Mouse (Mus musculus) midbrain, embryonic 14.5 days (tissue): Measurements from ENCODE around the gene Dmd. TPM values are rescaled to one million over a fixed set of nuclear protein-coding genes. Genes with fewer than 3 reads are reported as not detected.
A peak's percentile ranks its signal among the peaks of the same experiment; 100 is the strongest.

Experiments
- ATAC-seq: fragments of 200-750 bp; cut with Nextera tagmentation; 2 replicates; pipeline ENCODE4 v1.8.0; 2017; ENCODE audit warnings: moderate number of reproducible peaks, moderate library complexity; ENCODE audit not compliant: low FRiP score, low TSS enrichment
- DNase-seq: peaks from one replicate; pipeline ENCODE4 v3.0.0-alpha.2; 2015
- H3K27ac ChIP-seq: fragments of 300-500 bp; sonication (generic); replicated peaks from 2 replicates; pipeline ENCODE4 v1.5.1; 2014; ENCODE audit warnings: mild to moderate bottlenecking, low read depth, low read length, moderate library complexity
- H3K27me3 ChIP-seq: fragments of 300-500 bp; sonication (generic); 2 replicates; pipeline ENCODE4 v1.6.1; 2014; ENCODE audit warnings: low read length, control low read depth, mixed read lengths; ENCODE audit not compliant: control insufficient read depth, insufficient read depth
- H3K36me3 ChIP-seq: fragments of 300-500 bp; sonication (generic); 2 replicates; pipeline ENCODE4 v1.6.1; 2014; ENCODE audit warnings: low read length, control low read depth; ENCODE audit not compliant: control insufficient read depth, insufficient read depth
- H3K4me1 ChIP-seq: fragments of 300-500 bp; sonication (generic); 2 replicates; pipeline ENCODE4 v1.6.1; 2014; ENCODE audit warnings: mild to moderate bottlenecking, antibody characterized with exemption, low read length, control low read depth; ENCODE audit not compliant: control insufficient read depth, insufficient read depth
- H3K4me2 ChIP-seq: fragments of 300-500 bp; sonication (generic); 2 replicates; pipeline ENCODE4 v1.6.1; 2014; ENCODE audit warnings: mild to moderate bottlenecking, low read length, moderate library complexity
- H3K4me3 ChIP-seq: fragments of 300-500 bp; sonication (generic); replicated peaks from 2 replicates; pipeline ENCODE4 v1.5.1; 2014; ENCODE audit warnings: low read depth, low read length
- H3K9ac ChIP-seq: fragments of 300-500 bp; sonication (generic); replicated peaks from 2 replicates; pipeline ENCODE4 v1.6.1; 2014; ENCODE audit warnings: mild to moderate bottlenecking, low read length, moderate library complexity
- H3K9me3 ChIP-seq: fragments of 300-500 bp; sonication (generic); 2 replicates; pipeline ENCODE4 v1.6.1; 2016; ENCODE audit warnings: low read length, control low read depth, mixed read lengths; ENCODE audit not compliant: control insufficient read depth
- WGBS: fragments of 180-500 bp; shearing (Covaris S2); extraction: QIAGEN DNeasy Blood & Tissue Kit; methylation state at CpG from one replicate; pipeline ENCODE4 v1.1.7; 2014; 5-methylcytosine and 5-hydroxymethylcytosine counted together
- polyA plus RNA-seq: library from polyadenylated mRNA; unstranded; fragments of >200 nt; fragmentation: Nextera tagmentation; extraction: Ambion mirVana; gene quantifications from 2 replicates; pipeline ENCODE4 v1.2.1, GENCODE M21; 2014

Dmd gene
- polyA plus RNA-seq, result 25.7 and 29.0 TPM in 2 replicates

DNA sequence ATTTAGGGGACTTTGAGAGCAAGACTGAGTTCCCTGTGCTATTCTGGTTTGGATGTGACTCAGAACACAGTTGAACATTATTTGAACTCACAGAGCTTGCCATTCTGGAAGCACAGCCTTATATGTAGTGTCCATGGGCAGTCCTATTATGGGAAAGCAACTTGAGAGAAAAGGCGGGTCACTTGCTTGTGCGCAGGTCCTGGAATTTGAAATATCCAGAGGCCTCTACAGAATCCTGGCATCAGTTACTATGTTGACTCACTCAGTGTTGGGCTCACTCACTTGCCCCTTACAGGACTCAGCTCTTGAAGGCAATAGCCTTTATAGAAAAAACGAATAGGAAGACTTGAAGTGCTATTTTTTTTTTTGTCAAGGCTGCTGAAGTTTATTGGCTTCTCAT, at the start of gene Dmd:
TSS of gene Dmd (plus strand) at position 241 of the 400 bp plus-strand sequence.
- no peak within 1 kb of the TSS for H3K4me2 ChIP-seq
- no peak within 1 kb of the TSS for H3K4me3 ChIP-seq
- DNase-seq, result no peak
- no peaks in the 10 kb centered on the region for H3K27me3 ChIP-seq
- no peaks in the 10 kb centered on the region for H3K4me1 ChIP-seq
- no peak for ATAC-seq
- no peaks in the 10 kb centered on the region for H3K36me3 ChIP-seq
- H3K27ac ChIP-seq, result no peak within 1 kb of the TSS
- WGBS, result 68% methylated on average over 3 of the region's 3 CpGs
- H3K9me3 ChIP-seq, result no peaks in the 10 kb centered on the region
- no peak within 1 kb of the TSS for H3K9ac ChIP-seq

DNA sequence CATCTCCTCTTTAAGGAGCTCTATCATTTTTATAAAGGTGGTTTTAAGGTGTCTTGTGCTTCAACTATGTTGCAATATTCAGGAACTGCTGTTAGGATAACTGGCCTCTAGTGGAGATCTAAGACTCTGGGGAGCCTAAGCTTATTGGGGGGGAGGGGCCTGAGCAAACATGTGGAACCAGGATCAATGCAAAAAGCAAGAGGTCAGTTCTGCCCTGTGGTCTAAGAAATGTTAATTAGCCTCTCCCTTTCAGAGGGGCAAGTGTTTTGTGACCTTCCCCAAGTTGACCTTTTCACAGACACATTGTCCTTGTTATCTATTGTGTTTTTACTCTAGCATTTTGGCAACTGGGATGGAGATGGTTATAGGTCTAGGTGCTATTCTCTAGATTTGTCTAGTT, 47.2 kb upstream of the Dmd start:
- no peaks in the 10 kb centered on the region for H3K36me3 ChIP-seq
- no peaks in the 10 kb centered on the region for H3K9me3 ChIP-seq
- H3K27me3 ChIP-seq, result no peaks in the 10 kb centered on the region
- ATAC-seq (no peak), DNase-seq (no peak)
- no peak overlapping the region for H3K4me3 ChIP-seq
- no peak overlapping the region for H3K27ac ChIP-seq
- no peaks in the 10 kb centered on the region for H3K4me1 ChIP-seq
- H3K4me2 ChIP-seq, result no peak overlapping the region
- H3K9ac ChIP-seq, result no peak overlapping the region

DNA sequence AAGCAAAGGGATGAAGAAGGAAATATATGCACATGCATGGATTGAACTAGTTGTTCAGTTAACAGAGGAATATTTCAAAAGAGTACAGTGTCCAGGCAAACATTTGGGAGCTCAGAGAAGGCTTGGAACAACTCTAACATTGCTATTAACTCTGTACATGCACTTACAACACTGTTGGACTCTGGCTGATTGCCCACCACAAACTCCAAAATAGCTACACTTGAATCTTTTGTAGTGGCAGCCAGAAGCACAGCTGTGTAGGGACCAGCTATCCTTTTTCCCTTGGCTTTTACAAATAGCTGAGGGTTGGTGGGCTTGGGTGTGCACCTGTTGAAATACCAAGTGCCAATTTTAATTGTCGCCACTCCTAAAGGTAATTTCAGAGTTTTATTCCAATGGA, 39.0 kb downstream of the Dmd start:
- Histone ChIP-seq H3K4me3 (no peak overlapping the region), H3K4me2 (no peak overlapping the region), H3K4me1 (no peaks in the 10 kb centered on the region), H3K9ac (no peak overlapping the region), H3K27me3 (no peaks in the 10 kb centered on the region), H3K36me3 (no peaks in the 10 kb centered on the region), H3K9me3 (no peaks in the 10 kb centered on the region), H3K27ac (no peak overlapping the region)
- DNase-seq, result no peak
- WGBS, result 95% methylated on average over 1 of the region's 1 CpGs
- no peak for ATAC-seq

DNA sequence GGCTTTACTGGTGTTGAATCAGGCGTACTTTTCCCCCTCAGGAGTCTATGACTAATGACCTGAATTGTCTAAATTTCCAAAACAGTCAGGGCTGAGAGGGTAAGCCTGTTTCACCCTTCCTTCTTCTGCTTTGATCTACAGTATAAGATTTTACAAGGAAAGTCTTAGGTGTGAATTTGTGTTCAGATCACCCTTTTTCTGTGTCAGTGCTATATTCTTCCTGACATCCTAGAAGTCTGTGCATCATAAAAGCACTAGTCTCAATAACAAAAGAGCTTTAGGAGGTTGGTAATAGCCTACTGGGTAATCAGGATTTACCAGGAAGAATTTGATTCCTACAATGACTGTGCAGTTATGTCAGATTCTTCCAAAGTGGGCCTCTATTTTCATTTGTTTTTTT, 101.5 kb downstream of the Dmd start:
- no peaks in the 10 kb centered on the region for H3K9me3 ChIP-seq
- DNase-seq (no peak), ATAC-seq (no peak)
- no peak overlapping the region for H3K4me3 ChIP-seq
- no peaks in the 10 kb centered on the region for H3K27me3 ChIP-seq
- no peak overlapping the region for H3K27ac ChIP-seq
- WGBS, result 37% methylated on average over 1 of the region's 1 CpGs
- no peaks in the 10 kb centered on the region for H3K4me1 ChIP-seq
- H3K4me2 ChIP-seq, result no peak overlapping the region
- no peaks in the 10 kb centered on the region for H3K36me3 ChIP-seq
- H3K9ac ChIP-seq, result no peak overlapping the region

DNA sequence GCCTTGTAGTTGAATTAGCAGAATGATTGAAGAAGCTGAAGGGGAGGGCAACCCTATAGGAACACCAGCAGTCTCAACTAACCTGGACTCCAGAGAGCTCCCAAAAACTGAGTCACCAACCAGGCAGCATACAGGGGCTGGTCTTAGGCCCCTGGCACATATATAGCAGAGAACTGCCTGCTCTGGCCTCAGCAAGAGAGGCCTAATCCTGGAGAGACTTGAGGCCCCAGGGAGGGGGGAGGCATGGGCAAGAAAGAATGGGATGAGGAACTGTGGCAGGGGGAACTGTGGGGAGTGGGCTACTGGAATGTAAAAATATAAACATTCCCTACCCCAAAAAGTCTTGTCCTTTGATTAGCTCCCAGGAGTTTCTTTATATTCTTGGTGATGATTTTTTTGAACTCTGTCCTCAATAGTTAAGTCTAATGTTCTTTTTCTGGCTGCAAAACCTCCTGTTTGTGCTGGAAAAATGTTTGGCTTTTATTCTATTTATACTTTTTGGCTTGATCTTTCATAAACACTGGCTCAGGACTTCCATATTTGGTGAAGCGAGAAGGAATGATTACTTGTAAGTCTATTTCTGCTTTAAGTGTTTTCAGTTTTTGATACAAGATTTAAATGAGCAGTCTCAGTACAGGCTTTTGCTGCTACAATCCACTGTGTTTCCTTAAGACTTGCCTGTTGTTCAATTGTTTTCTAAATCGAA, 167.7 kb downstream of the Dmd start:
- Histone ChIP-seq H3K9me3 (no peaks in the 10 kb centered on the region), H3K36me3 (no peaks in the 10 kb centered on the region), H3K4me1 (no peaks in the 10 kb centered on the region), H3K27me3 (no peaks in the 10 kb centered on the region), H3K9ac (no peak overlapping the region), H3K4me2 (no peak overlapping the region), H3K27ac (no peak overlapping the region), H3K4me3 (no peak overlapping the region)
- WGBS, result 65% methylated on average over 2 of the region's 2 CpGs
- no peak for DNase-seq
- ATAC-seq, result no peak

DNA sequence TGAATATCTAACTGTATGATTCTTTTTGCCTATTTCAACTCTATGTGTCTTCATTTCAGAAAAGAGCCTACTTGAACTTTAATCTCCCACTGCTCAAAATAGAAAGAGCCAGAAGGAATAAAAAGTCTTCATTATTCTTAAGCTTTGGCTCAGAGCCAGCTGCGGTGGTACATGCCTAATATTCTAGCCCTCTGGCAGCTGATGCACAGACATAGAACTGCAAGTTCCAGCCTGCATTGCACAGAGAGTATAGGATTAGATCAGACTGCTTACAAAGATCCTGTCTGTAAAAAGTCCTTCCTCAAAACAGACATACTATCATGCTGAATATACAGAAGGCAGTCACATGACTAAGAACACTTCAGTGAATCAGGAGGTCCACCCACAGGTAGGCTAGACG, 168.5 kb downstream of the Dmd start:
- no peak overlapping the region for H3K27ac ChIP-seq
- no peak for ATAC-seq
- no peaks in the 10 kb centered on the region for H3K36me3 ChIP-seq

DNA sequence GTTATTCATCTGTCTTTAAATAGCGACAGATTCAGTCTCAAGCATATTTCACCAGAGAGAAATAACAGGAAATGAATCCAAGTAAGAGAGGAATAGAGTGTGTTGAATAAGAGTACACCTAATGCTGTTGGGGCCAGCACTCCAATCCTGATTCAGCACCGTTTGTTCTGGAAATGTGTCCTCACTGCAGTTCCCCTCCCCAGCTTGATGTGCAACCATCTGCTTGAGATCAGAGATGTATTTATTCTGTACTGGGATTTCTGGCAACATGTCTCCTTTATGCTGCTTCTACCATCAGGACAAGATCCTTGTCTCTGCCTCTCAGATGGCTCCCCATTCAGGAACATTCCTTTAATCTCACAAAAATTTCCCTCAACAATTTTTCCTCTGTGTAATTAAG, 271.9 kb downstream of the Dmd start:
- no peaks in the 10 kb centered on the region for H3K4me1 ChIP-seq
- no peak overlapping the region for H3K4me2 ChIP-seq
- no peak overlapping the region for H3K4me3 ChIP-seq
- H3K9ac ChIP-seq, result no peak overlapping the region
- WGBS, result 71% methylated on average over 2 of the region's 2 CpGs
- no peak overlapping the region for H3K27ac ChIP-seq
- H3K36me3 ChIP-seq, result no peaks in the 10 kb centered on the region
- ATAC-seq, result no peak
- no peaks in the 10 kb centered on the region for H3K9me3 ChIP-seq
- DNase-seq, result no peak
- no peaks in the 10 kb centered on the region for H3K27me3 ChIP-seq

More for the DNA sequence above, 168.5 kb downstream of the Dmd start:
- WGBS, result 60% methylated on average over 2 of the region's 2 CpGs
- DNase-seq, result peak; percentile 68
- Histone ChIP-seq H3K9me3 (no peaks in the 10 kb centered on the region), H3K4me3 (no peak overlapping the region), H3K4me1 (no peaks in the 10 kb centered on the region), H3K4me2 (no peak overlapping the region), H3K27me3 (no peaks in the 10 kb centered on the region), H3K9ac (no peak overlapping the region)

DNA sequence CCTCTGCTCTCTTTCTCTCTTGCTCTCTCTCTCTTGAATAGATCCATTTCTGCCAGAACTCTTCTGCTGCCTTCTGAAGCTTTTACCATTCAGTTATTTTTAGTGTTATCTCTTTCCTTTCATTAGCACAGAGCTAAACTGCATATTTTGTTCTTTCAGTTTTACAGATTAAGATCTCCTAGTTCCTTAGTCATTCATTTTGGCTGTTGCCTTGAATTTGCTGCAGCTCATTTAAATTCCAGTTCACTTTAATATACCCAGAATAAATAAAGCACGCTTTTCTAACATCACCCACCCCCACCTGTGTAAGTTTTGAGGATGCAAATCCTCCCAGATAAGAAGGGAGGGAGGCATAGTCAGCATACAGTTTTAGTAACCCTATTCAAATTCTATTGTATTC, 272.4 kb downstream of the Dmd start:
- Histone ChIP-seq H3K27me3 (no peaks in the 10 kb centered on the region), H3K4me3 (no peak overlapping the region), H3K4me1 (no peaks in the 10 kb centered on the region), H3K36me3 (no peaks in the 10 kb centered on the region), H3K9ac (no peak overlapping the region), H3K4me2 (no peak overlapping the region), H3K9me3 (no peaks in the 10 kb centered on the region), H3K27ac (no peak overlapping the region)
- DNase-seq (no peak), ATAC-seq (no peak)
- WGBS, result 36% methylated on average over 1 of the region's 1 CpGs

DNA sequence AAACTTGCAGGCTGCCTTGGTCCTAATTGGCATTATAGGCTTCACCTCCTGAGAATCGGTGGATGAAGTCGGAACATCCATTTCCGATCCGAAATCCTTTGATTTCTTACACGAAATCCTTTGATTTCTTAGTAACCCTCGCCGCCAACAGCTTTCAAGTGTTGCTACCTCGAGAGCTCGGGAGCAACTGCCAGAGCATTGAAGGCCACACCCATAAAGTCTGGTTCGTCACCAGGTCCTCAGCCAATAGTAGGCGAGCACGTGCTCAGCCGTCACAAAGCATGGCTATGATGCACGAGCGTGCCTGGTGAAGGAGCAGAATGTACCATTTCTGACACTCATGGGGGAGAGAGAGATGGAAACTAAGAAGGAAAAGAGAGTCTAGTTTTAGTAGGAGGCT, 538.9 kb downstream of the Dmd start, which contains the start of gene Tsga8:
TSS of gene Tsga8 (minus strand) at position 327 of the 400 bp plus-strand sequence.
- Histone ChIP-seq H3K27ac (no peak within 1 kb of the TSS), H3K4me2 (no peak within 1 kb of the TSS), H3K4me3 (no peak within 1 kb of the TSS), H3K36me3 (no peaks in the 10 kb centered on the region), H3K9me3 (no peaks in the 10 kb centered on the region), H3K9ac (no peak within 1 kb of the TSS), H3K4me1 (no peaks in the 10 kb centered on the region), H3K27me3 (no peaks in the 10 kb centered on the region)
- ATAC-seq (no peak), DNase-seq (no peak)
- 95% methylated on average over 15 of the region's 15 CpGs for WGBS
